Mouse (Mus musculus) heart, adult 2 months (tissue): ENCODE data around the gene Fbxw2. TPM values are rescaled to one million over a fixed set of nuclear protein-coding genes. Genes with fewer than 3 reads are reported as not detected.
"Not testable (repeated sequence)": the region's sequence is repeated elsewhere in the genome, so short reads cannot be mapped to it uniquely, and the experiment has no call there.

Source experiments
- DNase-seq, 2 experiments: peaks; one replicate each; pipeline ENCODE4 v3.0.0; 2021
- H3K27ac ChIP-seq: fragments of 200-600 bp; 2 replicates; pipeline ENCODE4 v1.8.1; 2022
- H3K27me3 ChIP-seq: fragments of 200-500 bp; 2 replicates; pipeline ENCODE4 v1.6.1; 2012; ENCODE audit warnings: mild to moderate bottlenecking, low read length, inconsistent platforms, mixed read lengths; ENCODE audit not compliant: control insufficient read depth, insufficient read depth
- H3K36me3 ChIP-seq: fragments of 200-500 bp; 2 replicates; pipeline ENCODE4 v1.6.1; 2012; ENCODE audit warnings: low read length, inconsistent platforms; ENCODE audit not compliant: control insufficient read depth, insufficient read depth
- H3K4me1 ChIP-seq: fragments of 200-500 bp; 2 replicates; pipeline ENCODE4 v1.6.1; 2011; ENCODE audit warnings: low read length; ENCODE audit not compliant: control insufficient read depth, insufficient read depth
- H3K4me3 ChIP-seq: fragments of 200-600 bp; 2 replicates; pipeline ENCODE4 v1.8.1; 2022
- H3K79me2 ChIP-seq: fragments of 200-500 bp; replicated peaks from 2 replicates; pipeline ENCODE4 v1.6.1; 2012; ENCODE audit warnings: mild to moderate bottlenecking, inconsistent platforms, low read length, moderate library complexity, mixed read lengths; ENCODE audit not compliant: control insufficient read depth, insufficient read depth
- H3K9ac ChIP-seq: fragments of 200-500 bp; 2 replicates; pipeline ENCODE4 v1.6.1; 2012; ENCODE audit warnings: low read depth, mild to moderate bottlenecking, control low read depth, inconsistent platforms, low read length, mixed read lengths
- CTCF ChIP-seq: fragments of 200-600 bp; IDR thresholded peaks from 2 replicates; pipeline ENCODE4 v1.8.1; 2022; ENCODE audit warnings: antibody characterized with exemption, mild to moderate bottlenecking, moderate library complexity
- EP300 ChIP-seq: fragments of 200-500 bp; IDR thresholded peaks from 2 replicates; pipeline ENCODE4 v1.6.1; 2011; ENCODE audit warnings: low read depth, low read length, control low read depth; ENCODE audit not compliant: insufficient read depth
- POLR2A ChIP-seq: fragments of 200-500 bp; IDR thresholded peaks from 2 replicates; pipeline ENCODE4 v1.6.1; 2011; ENCODE audit warnings: mild to moderate bottlenecking, low read depth, low read length, control low read depth; ENCODE audit not compliant: insufficient read depth
- WGBS: fragments of 180-500 bp; shearing (Covaris S2); methylation state at CpG from one replicate; pipeline ENCODE4 v1.1.7; 2018; 5-methylcytosine and 5-hydroxymethylcytosine counted together
- intact Hi-C: fragments of 180-260 bp; cut with DNase I; formaldehyde crosslinking; loops from one replicate; pipeline ENCODE4 v1.15.1; 2025
- polyA plus RNA-seq: library from polyadenylated mRNA; depleted of rRNA; stranded (reverse); fragments of >200 nt; gene quantifications from 2 replicates; pipeline ENCODE4 v1.2.3, GENCODE M21; 2012
- total RNA-seq, 2 experiments: library from RNA; stranded (reverse); gene quantifications; 2 replicates each; pipeline ENCODE4 v1.2.3; 2021

The Fbxw2 gene
- total and polyA plus RNA-seq, 3 experiments: 29.5 to 45.3 (median 40.2) TPM

- Histone ChIP-seq H3K4me1 (no peaks in the 10 kb centered on the region), H3K9ac (no peak overlapping the region), H3K27me3 (0 out of 2 replicates have a peak, but pooled peaks cover 1% of the 10 kb centered on the region), H3K27ac (no peak overlapping the region), H3K4me3 (no peak overlapping the region), H3K36me3 (no peaks in the 10 kb centered on the region), H3K79me2 (no peaks in the 10 kb centered on the region)
- intact Hi-C loops: no loop called here
- TF ChIP-seq EP300: no peak
- 68% methylated on average over 3 of the region's 3 CpGs for WGBS
- DNase-seq: no peak
Measured at GRCm38 (mm10) chr2:34835669-34836068, 9.6 kb upstream of the Fbxw2 start.

DNA sequence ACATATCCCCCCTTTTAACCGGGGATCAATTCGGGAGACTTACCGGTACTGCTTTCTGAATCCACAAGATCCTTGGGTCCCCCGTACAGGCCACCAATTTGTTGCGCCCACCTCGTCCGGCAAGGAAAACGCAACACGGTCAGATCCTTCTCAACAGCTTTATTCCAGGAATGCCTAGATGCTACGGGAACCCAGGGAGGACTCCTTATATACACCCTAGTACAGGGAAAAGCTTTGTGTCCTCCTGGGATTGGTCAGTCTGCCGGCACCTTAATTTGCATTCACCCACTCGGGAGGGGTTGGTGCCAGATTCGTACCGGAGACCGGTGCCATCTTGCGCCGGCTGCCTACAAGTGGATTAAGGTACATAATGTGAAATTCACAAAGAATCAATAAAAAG, 7.5 kb upstream of the Fbxw2 start:
- Histone ChIP-seq H3K27ac (no peak overlapping the region), H3K27me3 (0 out of 2 replicates have a peak, but pooled peaks cover 1% of the 10 kb centered on the region), H3K36me3 (no peaks in the 10 kb centered on the region), H3K9ac (no peak overlapping the region), H3K4me3 (no peak overlapping the region), H3K79me2 (no peaks in the 10 kb centered on the region), H3K4me1 (no peaks in the 10 kb centered on the region)
- WGBS: 82% methylated on average over 17 of the region's 17 CpGs
- TF ChIP-seq EP300 (no peak), POLR2A (no peak), CTCF (no peak)
- DNase-seq: no peak
- intact Hi-C loops: no loop called here

DNA sequence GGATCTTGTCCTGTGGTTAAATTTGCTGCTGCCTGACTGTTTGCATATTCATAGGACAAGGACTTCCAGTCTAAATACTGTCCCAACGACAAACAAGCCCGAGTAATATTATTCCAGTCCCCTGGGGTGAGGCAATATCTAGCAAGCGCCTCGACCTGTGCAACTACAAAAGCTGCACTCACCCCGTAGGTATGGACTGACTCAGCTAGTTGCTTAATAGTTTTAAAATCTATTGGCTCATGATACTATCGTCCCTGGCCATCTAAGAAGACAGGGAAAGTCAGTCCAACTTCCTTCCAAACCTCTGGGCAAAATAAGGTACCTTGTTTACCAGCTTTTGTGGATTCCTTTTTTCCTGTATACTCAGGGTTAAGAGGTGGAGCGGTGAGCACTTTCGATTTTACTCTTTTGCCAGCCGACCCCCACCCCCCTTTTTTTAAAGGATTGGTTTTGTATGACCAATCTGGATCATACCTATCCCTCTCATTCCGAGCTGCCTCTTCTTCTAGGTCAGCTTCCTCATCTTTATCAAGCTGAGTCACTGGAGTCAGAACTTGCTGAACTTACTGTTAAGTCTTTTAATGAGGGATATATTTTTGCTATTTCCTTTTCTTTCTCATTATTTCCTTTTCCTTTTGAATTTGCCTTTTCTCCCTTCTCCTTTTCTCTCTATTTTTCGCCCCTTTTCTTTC, 6.8 kb upstream of the Fbxw2 start, which contains the start of gene Gm34653:
Gm34653 (plus strand) TSS at position 242 of the 692 bp plus-strand sequence.
- 57% methylated on average over 11 of the region's 11 CpGs for WGBS
- H3K4me1 ChIP-seq, intact Hi-C loops, H3K4me3 ChIP-seq, H3K79me2 ChIP-seq, H3K9ac ChIP-seq, H3K27me3 ChIP-seq, DNase-seq, H3K36me3 ChIP-seq, H3K27ac ChIP-seq: not testable (repeated sequence)

DNA sequence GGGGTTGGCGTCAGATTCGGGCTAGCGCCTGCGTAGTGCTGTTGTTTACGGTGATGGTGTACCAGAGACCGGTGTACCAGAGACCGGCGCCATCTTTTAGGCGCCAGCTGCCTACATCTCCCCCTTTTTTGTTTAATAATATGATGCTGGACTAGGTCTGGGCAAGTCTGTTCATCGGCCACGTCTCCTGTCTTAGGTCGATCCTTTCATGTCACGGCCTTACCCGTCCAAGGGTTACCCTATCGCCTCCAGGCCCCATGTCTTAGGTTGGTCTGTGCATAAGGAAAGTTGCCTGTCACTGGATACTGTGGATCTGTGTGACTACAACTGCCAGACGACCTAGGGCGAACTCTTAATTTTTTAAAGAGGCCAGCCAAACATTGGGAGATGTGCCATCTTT, 4.0 kb upstream of the Fbxw2 start:
- H3K36me3 ChIP-seq, H3K9ac ChIP-seq, DNase-seq, intact Hi-C loops, H3K79me2 ChIP-seq, H3K27me3 ChIP-seq, H3K4me1 ChIP-seq, H3K4me3 ChIP-seq, H3K27ac ChIP-seq: not testable (repeated sequence)
- WGBS: 94% methylated on average over 17 of the region's 17 CpGs

DNA sequence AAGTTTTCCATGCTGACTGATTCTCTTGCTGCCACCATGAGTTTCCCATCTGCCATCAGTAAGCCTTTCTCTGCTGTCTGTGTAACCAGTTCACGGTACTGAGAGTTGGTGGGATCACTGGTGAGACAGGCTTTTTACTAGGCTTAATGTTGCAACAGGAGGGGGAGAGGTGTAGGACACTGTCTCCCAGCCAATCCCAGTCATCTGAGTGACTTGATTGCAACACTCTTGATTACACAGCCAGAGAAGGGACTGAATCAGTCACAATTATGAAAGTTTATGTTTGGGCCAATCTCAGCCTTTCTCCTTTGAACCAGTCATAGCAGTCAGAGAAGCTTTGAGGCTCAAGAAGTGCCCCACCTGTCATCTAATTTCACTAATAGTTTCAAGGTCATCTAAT, 1.9 kb upstream of the Fbxw2 start:
- 0 out of 2 replicates have a peak, but pooled peaks cover 1% of the 10 kb centered on the region for H3K79me2 ChIP-seq
- H3K27ac ChIP-seq: no peak overlapping the region

GRCm38 (mm10) chr2:34827591-34827990, 1.5 kb upstream of the Fbxw2 start:
- intact Hi-C loops: loop anchor here (2.0 kb wide), 1 partner anchor 43 kb away; no protein-coding TSS in a partner anchor
- DNase-seq: no peak
- 80% methylated on average over 4 of the region's 4 CpGs for WGBS

More for the DNA sequence above, 1.9 kb upstream of the Fbxw2 start:
- Histone ChIP-seq H3K4me1 (peaks cover 9% of the 10 kb centered on the region), H3K4me3 (no peak overlapping the region), H3K9ac (no peak overlapping the region), H3K27me3 (no peaks in the 10 kb centered on the region), H3K36me3 (peaks cover 5% of the 10 kb centered on the region)
- no peak for TF ChIP-seq EP300
- no peak for TF ChIP-seq CTCF
- no peak for TF ChIP-seq POLR2A
- intact Hi-C loops: no loop called here
- DNase-seq: no peak
- 87% methylated on average over 1 of the region's 1 CpGs for WGBS

More at GRCm38 (mm10) chr2:34827591-34827990, 1.5 kb upstream of the Fbxw2 start:
- Histone ChIP-seq H3K4me1 (peaks cover 9% of the 10 kb centered on the region), H3K27me3 (no peaks in the 10 kb centered on the region), H3K9ac (no peak overlapping the region), H3K27ac (no peak overlapping the region), H3K4me3 (no peak overlapping the region), H3K36me3 (peaks cover 5% of the 10 kb centered on the region), H3K79me2 (0 out of 2 replicates have a peak, but pooled peaks cover 1% of the 10 kb centered on the region)
- TF ChIP-seq CTCF (no peak), POLR2A (no peak), EP300 (no peak)
